ENCODE assay signal across 20 mouse cellular contexts in genomic region chr16:26053631-26054030, GRCm38 (mm10). TPM values are rescaled to one million over a fixed set of nuclear protein-coding genes. Genes with fewer than 3 reads are reported as not detected.
DNase-seq lines count a peak whose midpoint lies in the region; ATAC-seq and TF ChIP-seq lines count a peak whose summit lies in the region.
"Had no signal": no experiment of that assay in that cellular context is flagged by ENCODE, and none has a peak within 500 bp of the region (broad histone marks: within the 10 kb centered on the region; RNA-seq: fewer than 3 reads in every experiment).

No protein-coding gene starts in this region.

- H3K4me1 ChIP-seq in heart, embryonic 11.5 days (ENCODE audit: control insufficient read depth, insufficient read depth, low read length) = peaks cover 44% of the 10 kb centered on the region
- peaks cover 51% of the 10 kb centered on the region for H3K4me1 ChIP-seq in heart, embryonic 12.5 days (replicated peaks)
- H3K4me1 ChIP-seq in intestine, embryonic 15.5 days (replicated peaks) = 0 out of 2 replicates have a peak, but pooled peaks cover 2% of the 10 kb centered on the region
- no peaks in the 10 kb centered on the region for H3K4me1 ChIP-seq in intestine, postnatal 0 days (replicated peaks; ENCODE audit: control insufficient read depth, insufficient read depth, low read length)
- H3K4me1 ChIP-seq in megakaryocyte, embryonic 14.5 days = peaks cover 68% of the 10 kb centered on the region

- ATAC-seq in heart, embryonic 11.5 days (replicated peaks; ENCODE audit: insufficient number of reproducible peaks, low FRiP score, low TSS enrichment) = no peak
- ATAC-seq in heart, embryonic 12.5 days (ENCODE audit: insufficient number of reproducible peaks, low FRiP score) = no peak
- ATAC-seq in intestine, embryonic 15.5 days = no peak
- no peak for ATAC-seq in intestine, postnatal 0 days
- no peak for ATAC-seq in megakaryocyte, adult 5-6 weeks (ENCODE audit: poor library complexity, severe bottlenecking)
- ATAC-seq: forebrain, postnatal 0 days; hindbrain, postnatal 0 days had no signal

- H3K27ac ChIP-seq in heart, embryonic 11.5 days (ENCODE audit: low read depth, low read length) = peak overlapping the region; percentile 46; the same call in 1 of the 2 replicates
- H3K27ac ChIP-seq in heart, embryonic 12.5 days (ENCODE audit: poor library complexity, severe bottlenecking) = no peak overlapping the region; the same call in 1 of the 2 replicates
- 0 out of 2 replicates have a peak overlapping the region, but pooled peaks have one; percentile 9 for H3K27ac ChIP-seq in intestine, embryonic 15.5 days
- no peak overlapping the region for H3K27ac ChIP-seq in intestine, postnatal 0 days (ENCODE audit: low read depth, low read length)
- H3K27ac ChIP-seq: forebrain, embryonic 10.5 days; hindbrain, embryonic 10.5 days; hindbrain, postnatal 0 days; kidney, postnatal 0 days had no signal

- TF ChIP-seq CTCF in intestine, postnatal 0 days (IDR thresholded peaks at IDR 0.05; ENCODE audit: low read depth) = no peak

- no peaks in the 10 kb centered on the region for H3K27me3 ChIP-seq in heart, embryonic 11.5 days (ENCODE audit: control insufficient read depth, insufficient read depth, low read length)
- H3K27me3 ChIP-seq in heart, embryonic 12.5 days (replicated peaks) = no peaks in the 10 kb centered on the region
- H3K27me3 ChIP-seq in intestine, embryonic 15.5 days (replicated peaks) = no peaks in the 10 kb centered on the region
- H3K27me3 ChIP-seq in intestine, postnatal 0 days (replicated peaks; ENCODE audit: control insufficient read depth, insufficient read depth, low read length) = no peaks in the 10 kb centered on the region
- H3K27me3 ChIP-seq in megakaryocyte, embryonic 14.5 days (replicated peaks) = no peaks in the 10 kb centered on the region
- H3K27me3 ChIP-seq: CH12.LX had no signal

- H3K4me2 ChIP-seq in heart, embryonic 11.5 days = no peak overlapping the region
- H3K4me2 ChIP-seq in heart, embryonic 12.5 days = no peak overlapping the region
- H3K4me2 ChIP-seq in intestine, embryonic 15.5 days (replicated peaks) = no peak overlapping the region
- no peak overlapping the region for H3K4me2 ChIP-seq in intestine, postnatal 0 days (replicated peaks; ENCODE audit: low read depth)

- H3K9ac ChIP-seq in heart, embryonic 11.5 days (ENCODE audit: low read depth, low read length) = no peak overlapping the region
- H3K9ac ChIP-seq in heart, embryonic 12.5 days = no peak overlapping the region
- H3K9ac ChIP-seq in intestine, embryonic 15.5 days = no peak overlapping the region
- H3K9ac ChIP-seq in intestine, postnatal 0 days (ENCODE audit: low read depth, low read length) = no peak overlapping the region
- H3K9ac ChIP-seq: forebrain, postnatal 0 days had no signal

- DNase-seq in spleen, postnatal 10 days (ENCODE audit: low spot score in 2 of 2) = no peak
- DNase-seq: adrenal gland, postnatal 14 days; cerebellum, postnatal 10 days; forebrain, postnatal 0 days; right cerebral cortex, postnatal 14 days; spleen, adult 18-20 months; thymus, postnatal 36 days had no signal

- no peak overlapping the region for H3K4me3 ChIP-seq in heart, embryonic 11.5 days (ENCODE audit: low read depth, low read length)
- H3K4me3 ChIP-seq in heart, embryonic 12.5 days = no peak overlapping the region
- no peak overlapping the region for H3K4me3 ChIP-seq in intestine, embryonic 15.5 days (replicated peaks)
- H3K4me3 ChIP-seq in intestine, postnatal 0 days (ENCODE audit: low read depth, low read length) = no peak overlapping the region
- H3K4me3 ChIP-seq in megakaryocyte, embryonic 14.5 days (replicated peaks) = peak overlapping the region; percentile 47
- H3K4me3 ChIP-seq: forebrain, embryonic 10.5 days; hindbrain, embryonic 10.5 days had no signal

- H3K36me3 ChIP-seq in heart, embryonic 11.5 days (ENCODE audit: control insufficient read depth, insufficient read depth, low read length) = no peaks in the 10 kb centered on the region
- no peaks in the 10 kb centered on the region for H3K36me3 ChIP-seq in heart, embryonic 12.5 days
- no peaks in the 10 kb centered on the region for H3K36me3 ChIP-seq in intestine, embryonic 15.5 days
- no peaks in the 10 kb centered on the region for H3K36me3 ChIP-seq in intestine, postnatal 0 days (ENCODE audit: control insufficient read depth, insufficient read depth)
- H3K36me3 ChIP-seq in megakaryocyte, embryonic 14.5 days (replicated peaks; ENCODE audit: low read length) = no peaks in the 10 kb centered on the region
- H3K36me3 ChIP-seq: forebrain, embryonic 10.5 days; hindbrain, embryonic 10.5 days had no signal

- 59% methylated on average over 3 of the region's 3 CpGs for WGBS in heart, embryonic 11.5 days (ENCODE audit: insufficient replicate concordance)
- WGBS in heart, embryonic 12.5 days = 59% methylated on average over 3 of the region's 3 CpGs
- WGBS in intestine, embryonic 15.5 days = 34% methylated on average over 3 of the region's 3 CpGs
- WGBS in intestine, postnatal 0 days = 39% methylated on average over 3 of the region's 3 CpGs

- H3K9me3 ChIP-seq in heart, embryonic 11.5 days (replicated peaks; ENCODE audit: control insufficient read depth, low read length) = no peaks in the 10 kb centered on the region
- H3K9me3 ChIP-seq in heart, embryonic 12.5 days (replicated peaks) = no peaks in the 10 kb centered on the region
- H3K9me3 ChIP-seq in intestine, embryonic 15.5 days = no peaks in the 10 kb centered on the region
- H3K9me3 ChIP-seq in intestine, postnatal 0 days (ENCODE audit: control insufficient read depth) = no peaks in the 10 kb centered on the region
- H3K9me3 ChIP-seq in megakaryocyte, embryonic 14.5 days = no peaks in the 10 kb centered on the region
- H3K9me3 ChIP-seq: forebrain, embryonic 10.5 days; hindbrain, embryonic 10.5 days had no signal

RNA-seq across cellular contexts. Expression of gene P3h2, which starts 52.0 kb away (rescaled TPM):
- polyA plus RNA-seq in heart, embryonic 11.5 days (2014; fragmentation: Nextera tagmentation; extraction: Ambion mirVana) = 18.2 and 18.9 TPM in 2 replicates
- 16.5 and 17.7 TPM in 2 replicates for polyA plus RNA-seq in heart, embryonic 12.5 days (2016; fragmentation: Nextera tagmentation; extraction: Ambion mirVana)
- 3.0 and 3.4 TPM in 2 replicates for polyA plus RNA-seq in intestine, embryonic 15.5 days (2015; fragmentation: Nextera tagmentation; extraction: Ambion mirVana)
- 1.4 and 1.8 TPM in 2 replicates for polyA plus RNA-seq in intestine, postnatal 0 days (2015; fragmentation: Nextera tagmentation; extraction: Ambion mirVana)
- 2.4 and 7.0 TPM in 2 replicates for polyA plus RNA-seq in megakaryocyte, embryonic 14.5 days (2012; ENCODE audit: insufficient read depth, low replicate concordance)
- 0.16 TPM in 1 of 2 replicates, not detected in the other for total RNA-seq in megakaryocyte, adult 5-6 weeks (2015)
- not detected in 2 replicates for total RNA-seq in megakaryocyte, adult 5-6 weeks (2017)
- total RNA-seq: MEL; neutrophil, adult 5-6 weeks had no signal

Comparison
In these comparisons a context has a peak if more than half of its experiments do, and no peak if none do; other contexts are left out.
1. H3K27ac ChIP-seq: peak in heart, embryonic 11.5 days (single experiment) and intestine, embryonic 15.5 days (single experiment); none in heart, embryonic 12.5 days (single experiment) and intestine, postnatal 0 days (single experiment).